ENCODE assay signal across 11 mouse cellular contexts in genomic region chr7:28941542-28941941, GRCm38 (mm10). TPM values are rescaled to one million over a fixed set of nuclear protein-coding genes. Genes with fewer than 3 reads are reported as not detected.
DNase-seq lines count a peak whose midpoint lies in the region; ATAC-seq lines count a peak whose summit lies in the region.
"Had no signal": no experiment of that assay in that cellular context is flagged by ENCODE, and none has a peak within 500 bp of the region (broad histone marks: within the 10 kb centered on the region; RNA-seq: fewer than 3 reads in every experiment).

No protein-coding gene starts in this region.

- no peak overlapping the region for H3K4me3 ChIP-seq in hindbrain, embryonic 12.5 days
- H3K4me3 ChIP-seq in hindbrain, embryonic 10.5 days: no peak overlapping the region
- no peak overlapping the region for H3K4me3 ChIP-seq in brown adipose tissue, adult 24 weeks (ENCODE audit: insufficient read depth, low read depth, low read length)
- H3K4me3 ChIP-seq in intestine, embryonic 14.5 days (ENCODE audit: low read depth, low read length): no peak overlapping the region
- no peak overlapping the region for H3K4me3 ChIP-seq in liver, embryonic 13.5 days (replicated peaks)

- no peak for ATAC-seq in hindbrain, embryonic 12.5 days (ENCODE audit: low FRiP score)
- no peak for ATAC-seq in intestine, embryonic 14.5 days (replicated peaks; ENCODE audit: low FRiP score, low TSS enrichment, low read depth)
- no peak for ATAC-seq in liver, embryonic 13.5 days (ENCODE audit: low read depth)
- ATAC-seq in activated CD4-positive, CD25-positive, alpha-beta regulatory T cell, adult 4 months: no peak

- no peak overlapping the region for H3K9ac ChIP-seq in hindbrain, embryonic 12.5 days
- H3K9ac ChIP-seq in intestine, embryonic 14.5 days (ENCODE audit: low read length): no peak overlapping the region
- no peak overlapping the region for H3K9ac ChIP-seq in liver, embryonic 13.5 days

- H3K27me3 ChIP-seq in hindbrain, embryonic 12.5 days: no peaks in the 10 kb centered on the region
- no peaks in the 10 kb centered on the region for H3K27me3 ChIP-seq in hindbrain, embryonic 10.5 days (ENCODE audit: insufficient read depth, poor library complexity, severe bottlenecking)
- H3K27me3 ChIP-seq in intestine, embryonic 14.5 days (replicated peaks; ENCODE audit: control insufficient read depth, insufficient read depth, low read length): no peaks in the 10 kb centered on the region
- H3K27me3 ChIP-seq in liver, embryonic 13.5 days: no peaks in the 10 kb centered on the region

- H3K4me1 ChIP-seq in hindbrain, embryonic 12.5 days: peaks cover 60% of the 10 kb centered on the region
- H3K4me1 ChIP-seq in hindbrain, embryonic 10.5 days (replicated peaks): peaks cover 76% of the 10 kb centered on the region
- peaks cover 69% of the 10 kb centered on the region for H3K4me1 ChIP-seq in brown adipose tissue, adult 24 weeks (ENCODE audit: control insufficient read depth, insufficient read depth, insufficient read length, low read length)
- peaks cover 68% of the 10 kb centered on the region for H3K4me1 ChIP-seq in intestine, embryonic 14.5 days (replicated peaks; ENCODE audit: control insufficient read depth, insufficient read depth, low read length)
- H3K4me1 ChIP-seq in liver, embryonic 13.5 days (replicated peaks): peaks cover 96% of the 10 kb centered on the region

- H3K4me2 ChIP-seq in hindbrain, embryonic 12.5 days (replicated peaks): no peak overlapping the region
- H3K4me2 ChIP-seq in intestine, embryonic 14.5 days (ENCODE audit: low read length): no peak overlapping the region
- H3K4me2 ChIP-seq in liver, embryonic 13.5 days: peak overlapping the region; percentile 8; the same call in 1 of the 2 replicates

- H3K9me3 ChIP-seq in hindbrain, embryonic 12.5 days (replicated peaks): no peaks in the 10 kb centered on the region
- no peaks in the 10 kb centered on the region for H3K9me3 ChIP-seq in hindbrain, embryonic 10.5 days
- no peaks in the 10 kb centered on the region for H3K9me3 ChIP-seq in intestine, embryonic 14.5 days (ENCODE audit: control insufficient read depth, low read length)
- no peaks in the 10 kb centered on the region for H3K9me3 ChIP-seq in liver, embryonic 13.5 days (replicated peaks)

- H3K27ac ChIP-seq in hindbrain, embryonic 12.5 days: peak overlapping the region; percentile 71
- no peak overlapping the region for H3K27ac ChIP-seq in hindbrain, embryonic 10.5 days
- peak overlapping the region; percentile 96 for H3K27ac ChIP-seq in brown adipose tissue, adult 24 weeks (replicated peaks; ENCODE audit: low read depth, low read length)
- H3K27ac ChIP-seq in intestine, embryonic 14.5 days (ENCODE audit: low read depth): peak overlapping the region; percentile 71
- peak overlapping the region; percentile 65 for H3K27ac ChIP-seq in liver, embryonic 13.5 days
- H3K27ac ChIP-seq: macrophage had no signal

- 87% methylated on average over 4 of the region's 4 CpGs for WGBS in hindbrain, embryonic 12.5 days
- 85% methylated on average over 4 of the region's 4 CpGs for WGBS in hindbrain, embryonic 10.5 days
- WGBS in intestine, embryonic 14.5 days: 53% methylated on average over 4 of the region's 4 CpGs
- 63% methylated on average over 4 of the region's 4 CpGs for WGBS in liver, embryonic 13.5 days (ENCODE audit: insufficient replicate concordance)

- no peak for DNase-seq in hindbrain, embryonic 10.5 days (ENCODE audit: low spot score)
- no peak for DNase-seq in intestine, embryonic 14.5 days (ENCODE audit: low spot score)
- DNase-seq in liver, embryonic 13.5 days: no peak
- no peak for DNase-seq in adrenal gland, postnatal 10 days
- DNase-seq in right cerebral cortex, adult 2 months (ENCODE audit: low spot score in 2 of 2): no peak
- DNase-seq: cerebellum, adult 11 months; right cerebral cortex, postnatal 25 days had no signal

- H3K36me3 ChIP-seq in hindbrain, embryonic 12.5 days: no peaks in the 10 kb centered on the region
- H3K36me3 ChIP-seq in hindbrain, embryonic 10.5 days: peaks cover 46% of the 10 kb centered on the region
- H3K36me3 ChIP-seq in intestine, embryonic 14.5 days (ENCODE audit: control insufficient read depth, insufficient read depth, low read length): 0 out of 2 replicates have a peak, but pooled peaks cover 8% of the 10 kb centered on the region
- H3K36me3 ChIP-seq in liver, embryonic 13.5 days: peaks cover 36% of the 10 kb centered on the region

RNA-seq across cellular contexts. Expression of gene Actn4, which starts 20.6 kb away (rescaled TPM):
- polyA plus RNA-seq in hindbrain, embryonic 12.5 days (2016; fragmentation: Nextera tagmentation; extraction: Ambion mirVana): 194 and 200 TPM in 2 replicates
- 216 and 245 TPM in 2 replicates for polyA plus RNA-seq in hindbrain, embryonic 10.5 days (2016; fragmentation: Nextera tagmentation; extraction: Ambion mirVana)
- 122 and 135 TPM in 2 replicates for polyA plus RNA-seq in brown adipose tissue, adult 24 weeks (2012; ENCODE audit: insufficient read depth, insufficient read length, missing spikeins)
- polyA plus RNA-seq in intestine, embryonic 14.5 days (2014; fragmentation: Nextera tagmentation; extraction: Ambion mirVana): 298 and 300 TPM in 2 replicates
- polyA plus RNA-seq in liver, embryonic 13.5 days (2015; fragmentation: Nextera tagmentation; extraction: Ambion mirVana): 116 and 131 TPM in 2 replicates
- polyA plus RNA-seq in activated CD4-positive, CD25-positive, alpha-beta regulatory T cell, adult 4 months (2017; shearing (Covaris generic)): 100 to 1,000 TPM in 1 of 2 experiments, 10 to 100 TPM in 1; 84.6 to 128 TPM
- 100 to 1,000 TPM; 236 to 261 TPM for total RNA-seq in adrenal gland, postnatal 10 days (2021)

RNA-seq across cellular contexts. Expression of gene Eif3k, which starts 40.1 kb away (rescaled TPM):
- polyA plus RNA-seq in hindbrain, embryonic 12.5 days (2016; fragmentation: Nextera tagmentation; extraction: Ambion mirVana): 298 and 331 TPM in 2 replicates
- 426 and 432 TPM in 2 replicates for polyA plus RNA-seq in hindbrain, embryonic 10.5 days (2016; fragmentation: Nextera tagmentation; extraction: Ambion mirVana)
- polyA plus RNA-seq in brown adipose tissue, adult 24 weeks (2012; ENCODE audit: insufficient read depth, insufficient read length, missing spikeins): 165 and 216 TPM in 2 replicates
- polyA plus RNA-seq in intestine, embryonic 14.5 days (2014; fragmentation: Nextera tagmentation; extraction: Ambion mirVana): 444 and 452 TPM in 2 replicates
- 294 and 308 TPM in 2 replicates for polyA plus RNA-seq in liver, embryonic 13.5 days (2015; fragmentation: Nextera tagmentation; extraction: Ambion mirVana)
- 100 to 1,000 TPM; 603 to 630 TPM for polyA plus RNA-seq in activated CD4-positive, CD25-positive, alpha-beta regulatory T cell, adult 4 months (2017; shearing (Covaris generic))
- total RNA-seq in adrenal gland, postnatal 10 days (2021): 100 to 1,000 TPM; 240 to 250 TPM

RNA-seq across cellular contexts. Expression of gene Map4k1, which starts 40.3 kb away (rescaled TPM):
- 4.9 and 5.4 TPM in 2 replicates for polyA plus RNA-seq in hindbrain, embryonic 12.5 days (2016; fragmentation: Nextera tagmentation; extraction: Ambion mirVana)
- 8.8 and 9.0 TPM in 2 replicates for polyA plus RNA-seq in hindbrain, embryonic 10.5 days (2016; fragmentation: Nextera tagmentation; extraction: Ambion mirVana)
- polyA plus RNA-seq in brown adipose tissue, adult 24 weeks (2012; ENCODE audit: insufficient read depth, insufficient read length, missing spikeins): 0.63 and 1.4 TPM in 2 replicates
- polyA plus RNA-seq in intestine, embryonic 14.5 days (2014; fragmentation: Nextera tagmentation; extraction: Ambion mirVana): 10.0 and 11.6 TPM in 2 replicates
- polyA plus RNA-seq in liver, embryonic 13.5 days (2015; fragmentation: Nextera tagmentation; extraction: Ambion mirVana): 27.4 and 29.1 TPM in 2 replicates
- polyA plus RNA-seq in activated CD4-positive, CD25-positive, alpha-beta regulatory T cell, adult 4 months (2017; shearing (Covaris generic)): 100 to 1,000 TPM in 1 of 2 experiments, 10 to 100 TPM in 1; 88.8 to 120 TPM
- total RNA-seq in adrenal gland, postnatal 10 days (2021): 1 to 10 TPM; 3.3 to 4.9 TPM
